In the genomic region with DNA sequence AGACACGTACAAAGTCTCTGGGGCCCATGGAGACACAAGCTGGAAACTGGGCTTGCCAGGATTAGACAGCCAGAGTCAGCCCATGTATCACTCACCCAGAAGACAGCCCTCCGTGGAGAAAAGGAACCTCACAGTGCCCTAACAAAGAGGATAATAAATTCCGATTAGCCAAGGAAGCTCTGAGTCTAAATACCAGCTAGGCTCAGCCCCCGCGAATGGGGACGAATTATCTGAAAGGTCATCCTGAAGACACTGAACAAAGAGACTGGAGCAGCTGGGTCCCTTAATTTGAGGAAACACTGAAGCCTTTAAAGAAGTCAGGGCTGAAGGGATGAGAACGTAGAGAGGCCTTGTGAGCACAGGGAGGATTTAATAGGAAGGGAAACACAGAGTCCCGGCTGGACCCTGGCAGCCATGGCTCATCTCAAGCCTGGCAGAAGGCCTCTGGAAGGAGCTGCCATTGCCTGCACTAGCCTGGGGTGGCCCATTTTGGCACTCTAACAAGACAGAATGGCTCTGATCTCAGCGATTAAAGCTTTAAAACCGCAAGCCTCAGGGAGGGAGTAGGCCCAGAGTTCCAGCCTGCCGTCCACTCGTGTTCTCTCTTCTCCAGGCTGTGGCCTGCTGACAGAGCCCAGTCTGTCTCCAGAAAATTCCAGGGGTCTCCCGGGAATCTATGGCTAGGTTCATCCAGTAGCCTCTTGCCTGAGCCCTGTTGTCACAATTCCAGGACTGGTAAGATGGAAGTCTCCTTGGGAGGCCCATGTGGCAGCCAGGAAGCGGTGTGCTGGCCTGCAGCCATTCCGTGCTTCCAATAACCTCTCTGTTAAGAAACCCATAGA, we compare ENCODE assay signal across 8 mouse cellular contexts.
A peak's percentile ranks its signal among the peaks of the same experiment; 100 is the strongest.
DNase-seq lines count a peak whose midpoint lies in the region; ATAC-seq and TF ChIP-seq lines count a peak whose summit lies in the region.

No protein-coding gene starts in this region.

- H3K4me1 ChIP-seq in kidney, postnatal 0 days (replicated peaks; ENCODE audit: insufficient read depth, low read length) = no peaks in the 10 kb centered on the region
- H3K4me1 ChIP-seq in forebrain, postnatal 0 days (ENCODE audit: insufficient read depth) = no peaks in the 10 kb centered on the region
- H3K4me1 ChIP-seq in midbrain, embryonic 16.5 days (ENCODE audit: control insufficient read depth, insufficient read depth, low read length) = no peaks in the 10 kb centered on the region

- H3K27ac ChIP-seq in kidney, postnatal 0 days = no peak overlapping the region
- H3K27ac ChIP-seq in forebrain, postnatal 0 days (ENCODE audit: low read depth, low read length) = 0 out of 2 replicates have a peak overlapping the region, but pooled peaks have one; percentile 9
- H3K27ac ChIP-seq in midbrain, embryonic 16.5 days (ENCODE audit: low read length) = no peak overlapping the region; the same call in 1 of the 2 replicates

- no peak overlapping the region for H3K4me2 ChIP-seq in kidney, postnatal 0 days (ENCODE audit: low read length)
- no peak overlapping the region for H3K4me2 ChIP-seq in forebrain, postnatal 0 days (ENCODE audit: low read depth)
- no peak overlapping the region for H3K4me2 ChIP-seq in midbrain, embryonic 16.5 days (ENCODE audit: low read length)

- WGBS in kidney, postnatal 0 days = 51% methylated on average over 15 of the region's 15 CpGs
- WGBS in forebrain, postnatal 0 days = 41% methylated on average over 15 of the region's 15 CpGs
- WGBS in midbrain, embryonic 16.5 days = 27% methylated on average over 15 of the region's 15 CpGs

- H3K27me3 ChIP-seq in kidney, postnatal 0 days (ENCODE audit: insufficient read depth, low read length) = no peaks in the 10 kb centered on the region
- no peaks in the 10 kb centered on the region for H3K27me3 ChIP-seq in forebrain, postnatal 0 days (ENCODE audit: insufficient read depth, low read length)
- no peaks in the 10 kb centered on the region for H3K27me3 ChIP-seq in midbrain, embryonic 16.5 days (ENCODE audit: control insufficient read depth, insufficient read depth, low read depth, low read length)

- no peaks in the 10 kb centered on the region for H3K9me3 ChIP-seq in kidney, postnatal 0 days (replicated peaks; ENCODE audit: low read length)
- no peaks in the 10 kb centered on the region for H3K9me3 ChIP-seq in forebrain, postnatal 0 days (ENCODE audit: low read length)
- H3K9me3 ChIP-seq in midbrain, embryonic 16.5 days (replicated peaks; ENCODE audit: control insufficient read depth, low read length, poor library complexity, severe bottlenecking) = no peaks in the 10 kb centered on the region

- no peak overlapping the region for H3K4me3 ChIP-seq in kidney, postnatal 0 days (replicated peaks; ENCODE audit: low read depth, low read length)
- no peak overlapping the region for H3K4me3 ChIP-seq in forebrain, postnatal 0 days (ENCODE audit: low read depth, low read length)
- no peak overlapping the region for H3K4me3 ChIP-seq in midbrain, embryonic 16.5 days (ENCODE audit: low read depth, low read length)

- DNase-seq in kidney, postnatal 0 days (ENCODE audit: low spot score) = peak; percentile 72
- DNase-seq in kidney, adult 11 months = no peak
- DNase-seq in cerebellum, postnatal 10 days = peak; percentile 83 to 88
- peak; percentile 38 for DNase-seq in forebrain, postnatal 0 days
- no peak for DNase-seq in B cell, adult 2 months
- no peak for DNase-seq in frontal cortex, postnatal 25 days (ENCODE audit: low spot score in 2 of 2)
- no peak for DNase-seq in thymus, postnatal 0 days (ENCODE audit: low spot score)

- TF ChIP-seq CTCF in kidney, postnatal 0 days (IDR thresholded peaks at IDR 0.05; ENCODE audit: low read depth) = no peak
- no peak for TF ChIP-seq CTCF in forebrain, postnatal 0 days (IDR thresholded peaks at IDR 0.05; ENCODE audit: low read depth)

- no peaks in the 10 kb centered on the region for H3K36me3 ChIP-seq in kidney, postnatal 0 days (ENCODE audit: insufficient read depth, low read length)
- H3K36me3 ChIP-seq in forebrain, postnatal 0 days (ENCODE audit: insufficient read depth) = no peaks in the 10 kb centered on the region
- H3K36me3 ChIP-seq in midbrain, embryonic 16.5 days (ENCODE audit: control insufficient read depth, insufficient read depth, low read length) = no peaks in the 10 kb centered on the region

- H3K9ac ChIP-seq in kidney, postnatal 0 days (ENCODE audit: low read depth, low read length) = no peak overlapping the region
- no peak overlapping the region for H3K9ac ChIP-seq in forebrain, postnatal 0 days
- H3K9ac ChIP-seq in midbrain, embryonic 16.5 days (ENCODE audit: low read depth, low read length) = no peak overlapping the region

- ATAC-seq in kidney, postnatal 0 days (replicated peaks; ENCODE audit: low FRiP score, low read depth) = no peak
- peak; percentile 77 for ATAC-seq in forebrain, postnatal 0 days
- peak; percentile 70; the same call in 1 of the 2 replicates for ATAC-seq in midbrain, embryonic 16.5 days

Comparison
In these comparisons a context has a peak if more than half of its experiments do, and no peak if none do; other contexts are left out.
1. DNase-seq: peak in kidney, postnatal 0 days (single experiment), cerebellum, postnatal 10 days (2 of 2) and forebrain, postnatal 0 days (single experiment); none in kidney, adult 11 months (single experiment), B cell, adult 2 months (0 of 2), frontal cortex, postnatal 25 days (0 of 2) and thymus, postnatal 0 days (single experiment).